Mouse (Mus musculus) neural tube, embryonic 13.5 days (tissue): ENCODE data around the gene Sco2. TPM values are rescaled to one million over a fixed set of nuclear protein-coding genes. Genes with fewer than 3 reads are reported as not detected.

ENCODE experiments used
- ATAC-seq: fragments of 200-750 bp; cut with Nextera tagmentation; 2 replicates; pipeline ENCODE4 v1.8.0; 2017; ENCODE audit warnings: low read depth, mild to moderate bottlenecking, moderate TSS enrichment, moderate library complexity
- H3K27ac ChIP-seq: fragments of 300-500 bp; sonication (generic); replicated peaks from 2 replicates; pipeline ENCODE4 v1.5.1; 2015; ENCODE audit warnings: moderate library complexity, mild to moderate bottlenecking, inconsistent platforms
- H3K27me3 ChIP-seq: fragments of 300-500 bp; sonication (generic); 2 replicates; pipeline ENCODE4 v1.6.1; 2015; ENCODE audit warnings: mild to moderate bottlenecking, inconsistent platforms
- H3K36me3 ChIP-seq: fragments of 300-500 bp; sonication (generic); 2 replicates; pipeline ENCODE4 v1.6.1; 2015; ENCODE audit warnings: mild to moderate bottlenecking, inconsistent platforms
- H3K4me1 ChIP-seq: fragments of 300-500 bp; sonication (generic); replicated peaks from 2 replicates; pipeline ENCODE4 v1.6.1; 2015; ENCODE audit warnings: inconsistent platforms
- H3K4me2 ChIP-seq: fragments of 300-500 bp; sonication (generic); 2 replicates; pipeline ENCODE4 v1.6.1; 2015; ENCODE audit warnings: inconsistent platforms, mild to moderate bottlenecking, moderate library complexity
- H3K4me3 ChIP-seq: fragments of 300-500 bp; sonication (generic); 2 replicates; pipeline ENCODE4 v1.5.1; 2015; ENCODE audit warnings: mild to moderate bottlenecking, inconsistent platforms
- H3K9ac ChIP-seq: fragments of 300-500 bp; sonication (generic); 2 replicates; pipeline ENCODE4 v1.6.1; 2015; ENCODE audit warnings: moderate library complexity, mild to moderate bottlenecking, inconsistent platforms
- H3K9me3 ChIP-seq: fragments of 300-500 bp; sonication (generic); 2 replicates; pipeline ENCODE4 v1.6.1; 2016; ENCODE audit warnings: inconsistent platforms
- WGBS: fragments of 180-500 bp; shearing (Covaris S2); methylation state at CpG from one replicate; pipeline ENCODE4 v1.1.7; 2015; 5-methylcytosine and 5-hydroxymethylcytosine counted together
- polyA plus RNA-seq: library from polyadenylated mRNA; unstranded; fragments of >200 nt; fragmentation: Nextera tagmentation; extraction: Ambion mirVana; gene quantifications from 2 replicates; pipeline ENCODE4 v1.2.1, GENCODE M21; 2015

The Sco2 gene
- polyA plus RNA-seq: 10.9 and 11.3 TPM in 2 replicates

DNA sequence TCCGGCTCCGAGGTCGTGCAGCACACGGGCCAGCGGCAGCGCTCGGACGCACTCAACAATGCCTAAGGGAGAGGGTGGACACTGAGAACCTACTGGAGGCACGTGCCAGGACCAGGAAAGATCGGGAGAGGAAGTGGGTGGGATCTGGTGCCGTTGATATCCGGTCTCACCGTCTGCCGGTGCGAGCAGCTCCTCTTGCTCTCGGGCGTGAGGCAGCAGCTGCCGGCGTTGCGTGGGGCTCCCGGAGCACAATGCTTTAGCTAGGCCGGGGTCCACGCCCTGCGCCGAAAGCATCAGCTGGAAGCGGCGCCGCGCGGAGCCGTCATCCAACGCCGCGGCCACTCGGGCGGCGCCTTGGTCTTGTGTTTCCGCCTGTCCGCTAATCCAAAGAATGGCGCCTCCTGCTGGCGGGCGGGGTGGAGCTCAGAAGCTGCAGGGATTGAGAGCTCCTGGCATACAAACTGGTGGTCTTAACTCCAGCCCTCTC lies at the start of gene Sco2:
TSS of gene Sco2 (minus strand) at position 85 of the 487 bp plus-strand sequence.
- Histone ChIP-seq H3K4me1 (peaks cover 32% of the 10 kb centered on the region), H3K9ac (peak within 1 kb of the TSS; percentile 80), H3K36me3 (peaks cover 40% of the 10 kb centered on the region), H3K4me2 (peak within 1 kb of the TSS; percentile 73), H3K27me3 (peaks cover 38% of the 10 kb centered on the region), H3K9me3 (no peaks in the 10 kb centered on the region), H3K4me3 (peak within 1 kb of the TSS; percentile 62), H3K27ac (peak within 1 kb of the TSS; percentile 94)
- under 1% methylated on average over 42 of the region's 42 CpGs for WGBS
- ATAC-seq: peak; percentile 88

DNA sequence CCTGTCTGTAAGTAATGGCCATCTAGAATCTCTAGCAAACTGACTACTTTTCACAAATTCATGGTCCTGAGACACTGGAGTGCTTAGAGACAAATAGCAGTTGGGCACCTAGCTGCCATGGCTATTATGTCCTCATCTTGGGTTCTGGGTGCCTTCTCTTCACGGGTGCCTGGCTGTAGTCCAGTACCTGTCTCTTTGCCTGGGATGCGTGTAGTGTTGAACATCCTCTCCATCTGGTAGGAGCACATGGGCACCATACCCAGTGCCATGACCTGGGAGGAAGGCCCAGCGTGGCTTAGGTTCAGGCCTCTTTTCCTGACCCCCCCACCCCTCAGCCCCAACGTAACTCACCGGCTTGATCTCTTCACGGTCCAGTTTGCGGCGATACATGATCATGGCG lies 48.3 kb upstream of the Sco2 start:
- WGBS: 93% methylated on average over 9 of the region's 9 CpGs
- H3K27ac ChIP-seq: no peak overlapping the region
- H3K9me3 ChIP-seq: no peaks in the 10 kb centered on the region
- H3K27me3 ChIP-seq: no peaks in the 10 kb centered on the region
- H3K4me3 ChIP-seq: no peak overlapping the region
- H3K36me3 ChIP-seq: peaks cover 84% of the 10 kb centered on the region
- no peak overlapping the region for H3K9ac ChIP-seq
- no peak for ATAC-seq
- 0 out of 2 replicates have a peak, but pooled peaks cover 2% of the 10 kb centered on the region for H3K4me1 ChIP-seq
- no peak overlapping the region for H3K4me2 ChIP-seq

DNA sequence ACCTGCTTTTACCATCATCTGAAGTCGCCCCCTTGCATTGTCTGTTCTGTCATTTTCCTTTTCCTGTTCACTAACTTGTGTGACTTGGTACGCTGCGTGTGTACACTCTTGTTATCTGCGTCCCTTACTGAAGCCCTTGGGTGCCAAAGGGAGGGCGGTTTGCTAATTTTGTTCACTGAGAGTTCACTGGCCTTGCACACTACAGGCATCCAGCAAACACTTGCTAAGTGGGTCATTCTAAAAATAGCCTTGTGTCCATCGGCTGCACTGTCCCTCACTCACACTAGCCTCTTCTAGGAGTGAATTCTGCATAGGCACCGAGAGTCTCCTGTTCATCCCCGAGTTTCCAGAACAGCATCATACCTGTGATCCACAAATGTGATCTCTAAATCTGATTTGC lies 41.6 kb upstream of the Sco2 start:
- H3K9me3 ChIP-seq: no peaks in the 10 kb centered on the region
- H3K4me1 ChIP-seq: no peaks in the 10 kb centered on the region
- no peak for ATAC-seq
- no peaks in the 10 kb centered on the region for H3K27me3 ChIP-seq
- no peak overlapping the region for H3K27ac ChIP-seq
- H3K4me2 ChIP-seq: no peak overlapping the region
- 93% methylated on average over 8 of the region's 8 CpGs for WGBS
- peaks cover 42% of the 10 kb centered on the region for H3K36me3 ChIP-seq
- no peak overlapping the region for H3K4me3 ChIP-seq
- no peak overlapping the region for H3K9ac ChIP-seq

DNA sequence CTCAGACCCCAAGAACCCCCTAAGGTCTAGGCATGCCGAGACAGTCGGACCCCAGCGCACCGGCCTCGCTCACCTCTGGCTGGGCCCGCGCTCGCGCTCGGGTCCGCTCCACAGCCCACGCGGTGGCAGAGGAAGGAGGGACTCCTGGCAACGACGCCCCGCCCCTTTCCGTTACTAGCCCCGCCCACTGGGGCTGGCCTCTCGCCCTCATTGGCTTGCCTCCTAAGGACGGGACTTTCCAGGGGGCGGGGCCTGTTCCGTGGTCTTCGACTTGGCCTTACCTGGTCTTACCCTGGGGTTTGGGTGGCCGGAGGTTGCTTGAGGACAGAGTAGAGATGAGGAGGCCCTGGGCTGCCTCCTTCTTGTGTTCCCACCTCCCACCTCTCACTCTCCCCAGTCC lies 36.5 kb upstream of the Sco2 start, which contains the start of gene Syce3:
TSS of gene Syce3 (minus strand) at position 386 of the 400 bp plus-strand sequence.
- 82% methylated on average over 24 of the region's 24 CpGs for whole genome bisulfite sequencing
- H3K9ac ChIP-seq: no peak within 1 kb of the TSS
- no peaks in the 10 kb centered on the region for H3K36me3 ChIP-seq
- peaks cover 16% of the 10 kb centered on the region; the same call in 1 of the 2 replicates for H3K9me3 ChIP-seq
- no peak for ATAC-seq
- H3K27me3 ChIP-seq: no peaks in the 10 kb centered on the region
- no peak within 1 kb of the TSS for H3K4me2 ChIP-seq
- H3K4me3 ChIP-seq: no peak within 1 kb of the TSS
- no peak within 1 kb of the TSS for H3K27ac ChIP-seq
- H3K4me1 ChIP-seq: no peaks in the 10 kb centered on the region

DNA sequence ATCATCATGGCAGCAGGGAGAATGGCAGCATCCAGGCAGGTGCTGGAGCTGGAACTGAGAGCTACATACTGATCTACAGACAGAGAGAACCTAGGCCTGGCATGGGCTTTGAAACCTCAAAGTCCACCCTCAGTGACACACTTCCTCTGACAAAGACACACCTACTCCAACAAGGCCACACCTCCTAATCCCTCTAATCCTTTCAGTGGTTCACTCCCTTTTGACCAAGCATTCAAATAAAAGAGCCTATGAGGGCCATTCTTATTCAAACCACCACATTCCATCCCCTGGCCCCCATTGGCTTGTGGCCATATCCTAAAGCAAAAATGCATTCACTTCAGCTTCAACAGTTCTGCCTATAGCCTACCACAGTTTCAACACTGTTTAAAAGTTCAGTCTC lies 33.0 kb upstream of the Sco2 start:
- Histone ChIP-seq H3K4me3 (no peak overlapping the region), H3K9ac (no peak overlapping the region), H3K36me3 (no peaks in the 10 kb centered on the region), H3K27ac (no peak overlapping the region), H3K4me1 (no peaks in the 10 kb centered on the region), H3K27me3 (no peaks in the 10 kb centered on the region), H3K9me3 (peaks cover 16% of the 10 kb centered on the region; the same call in 1 of the 2 replicates), H3K4me2 (no peak overlapping the region)
- ATAC-seq: no peak

DNA sequence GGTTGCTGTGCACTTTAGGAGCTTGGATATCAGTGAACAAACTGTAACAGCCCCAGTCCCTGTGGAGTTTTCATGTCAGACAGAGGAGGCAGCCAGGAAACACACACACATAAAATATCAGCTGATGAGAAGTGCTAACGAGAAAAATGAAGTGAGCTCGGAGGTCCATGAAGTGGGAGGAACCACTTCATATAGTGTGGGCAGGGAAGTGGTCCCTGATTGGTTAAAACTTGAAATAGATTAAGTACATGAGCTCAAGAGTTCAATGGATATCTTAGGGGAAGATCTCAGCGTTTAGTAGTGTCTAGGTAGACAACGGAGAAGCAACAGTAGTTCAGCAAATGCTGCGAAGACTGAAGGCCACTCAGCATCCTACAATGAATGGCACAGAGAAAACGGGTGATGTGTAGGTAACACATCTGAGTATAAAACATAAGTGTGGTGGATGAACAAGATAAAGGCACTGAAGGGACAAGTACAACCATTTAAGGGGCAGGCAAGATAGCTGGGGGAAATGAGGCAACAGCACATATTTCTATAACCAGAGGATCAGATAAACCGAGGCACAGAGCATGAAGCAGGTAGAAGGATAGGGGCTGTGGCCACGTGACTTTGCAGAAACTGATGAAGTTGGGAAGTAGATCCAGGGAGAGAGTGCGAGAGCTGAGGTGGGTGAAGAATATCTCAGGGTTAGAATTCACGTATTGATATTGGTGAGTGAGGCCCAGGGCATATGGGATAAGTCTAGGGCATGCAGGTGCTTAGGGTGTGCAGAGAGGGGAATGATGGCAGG lies 31.4 kb upstream of the Sco2 start:
- Histone ChIP-seq H3K9me3 (peaks cover 16% of the 10 kb centered on the region; the same call in 1 of the 2 replicates), H3K27me3 (no peaks in the 10 kb centered on the region), H3K4me3 (no peak overlapping the region), H3K9ac (no peak overlapping the region), H3K4me2 (no peak overlapping the region), H3K27ac (no peak overlapping the region), H3K4me1 (no peaks in the 10 kb centered on the region), H3K36me3 (no peaks in the 10 kb centered on the region)
- 84% methylated on average over 10 of the region's 10 CpGs for WGBS
- ATAC-seq: no peak

DNA sequence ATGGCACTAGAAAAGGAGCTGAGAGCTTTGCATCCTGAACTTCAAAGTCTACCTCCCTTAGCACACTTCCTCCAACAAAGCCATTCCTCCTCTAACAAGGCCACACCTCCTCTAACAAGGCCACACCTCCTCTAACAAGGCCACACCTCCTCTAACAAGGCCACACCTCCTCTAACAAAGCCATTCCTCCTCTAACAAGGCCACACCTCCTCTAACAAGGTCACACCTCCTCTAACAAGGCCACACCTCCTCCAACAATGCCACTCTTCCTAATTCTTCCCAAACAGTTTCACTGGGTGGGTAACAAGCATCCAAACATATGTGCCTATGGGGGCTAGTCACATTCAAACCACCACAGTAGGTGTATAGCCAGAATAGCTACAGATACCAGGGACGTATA lies 28.8 kb upstream of the Sco2 start:
- H3K9me3 ChIP-seq: peaks cover 7% of the 10 kb centered on the region; the same call in 1 of the 2 replicates
- no peak overlapping the region for H3K27ac ChIP-seq
- H3K9ac ChIP-seq: no peak overlapping the region
- 90% methylated on average over 1 of the region's 1 CpGs for WGBS
- H3K36me3 ChIP-seq: no peaks in the 10 kb centered on the region
- no peak overlapping the region for H3K4me2 ChIP-seq
- ATAC-seq: no peak
- no peaks in the 10 kb centered on the region for H3K4me1 ChIP-seq
- no peak overlapping the region for H3K4me3 ChIP-seq
- no peaks in the 10 kb centered on the region for H3K27me3 ChIP-seq

DNA sequence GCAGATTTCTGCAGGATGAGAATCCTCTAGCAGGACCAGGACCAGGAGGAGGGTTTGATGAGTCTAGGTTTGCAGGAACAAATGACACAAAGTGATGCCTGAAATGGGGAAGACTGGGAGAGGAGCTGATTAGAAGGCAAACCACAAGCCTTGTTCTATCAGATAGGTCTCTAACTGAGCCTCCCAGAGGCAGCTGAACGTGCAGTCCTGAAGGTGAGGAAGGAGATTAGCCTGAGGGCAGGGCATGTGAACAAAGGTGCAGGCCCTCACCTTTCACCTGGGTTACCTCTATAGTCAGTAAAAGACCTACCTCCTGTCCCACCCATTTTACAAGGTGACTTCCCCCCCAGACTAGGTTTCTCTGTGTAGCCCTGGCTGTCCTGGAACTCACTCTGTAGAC lies 26.1 kb upstream of the Sco2 start:
- 82% methylated on average over 1 of the region's 1 CpGs for WGBS
- H3K36me3 ChIP-seq: no peaks in the 10 kb centered on the region
- H3K9ac ChIP-seq: no peak overlapping the region
- H3K4me1 ChIP-seq: no peaks in the 10 kb centered on the region
- H3K27me3 ChIP-seq: no peaks in the 10 kb centered on the region
- ATAC-seq: no peak
- H3K9me3 ChIP-seq: no peaks in the 10 kb centered on the region
- H3K27ac ChIP-seq: no peak overlapping the region
- no peak overlapping the region for H3K4me3 ChIP-seq
- no peak overlapping the region for H3K4me2 ChIP-seq

DNA sequence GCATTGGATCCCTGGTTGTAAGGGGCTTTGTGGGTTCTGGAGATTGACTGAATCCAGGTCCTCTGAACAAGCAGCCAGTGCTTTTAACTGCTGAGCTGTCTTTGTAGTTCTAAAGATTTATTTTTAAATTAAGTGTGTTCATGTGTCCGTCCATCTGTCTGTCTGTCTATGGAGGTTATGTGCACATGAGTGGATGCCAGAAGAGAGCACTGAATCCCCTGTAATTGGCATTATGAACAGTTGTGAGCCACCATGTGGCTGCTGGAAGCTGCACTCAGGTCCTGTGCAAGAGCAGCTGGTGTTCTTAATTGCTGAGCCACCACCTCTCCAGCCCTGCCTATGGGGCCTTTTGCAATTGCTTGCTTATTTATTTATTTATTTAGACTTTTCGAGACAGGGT lies 24.5 kb upstream of the Sco2 start:
- Histone ChIP-seq H3K27ac (no peak overlapping the region), H3K36me3 (no peaks in the 10 kb centered on the region), H3K9ac (no peak overlapping the region), H3K27me3 (no peaks in the 10 kb centered on the region), H3K4me2 (no peak overlapping the region), H3K4me1 (no peaks in the 10 kb centered on the region), H3K4me3 (no peak overlapping the region), H3K9me3 (no peaks in the 10 kb centered on the region)
- ATAC-seq: no peak
- whole genome bisulfite sequencing: 76% methylated on average over 2 of the region's 2 CpGs

DNA sequence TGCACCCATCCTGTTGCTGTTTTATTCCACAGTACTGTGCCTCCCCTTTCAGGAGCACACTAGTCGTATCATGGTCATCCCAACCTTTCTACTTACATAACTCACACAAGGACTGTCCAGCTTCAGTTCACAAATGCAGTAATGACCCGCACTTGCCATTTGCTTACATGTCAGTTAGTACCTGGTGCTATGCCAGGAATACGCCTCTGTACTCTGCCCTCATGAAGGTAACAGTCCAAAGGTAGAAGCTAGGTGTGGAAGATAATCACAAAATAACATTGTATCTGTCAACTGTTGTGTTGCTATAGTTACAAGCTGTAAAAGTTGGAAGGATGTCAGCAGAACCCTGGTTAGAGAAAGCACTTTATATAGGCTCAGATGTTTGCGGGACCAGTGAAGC lies 23.2 kb upstream of the Sco2 start:
- Histone ChIP-seq H3K4me2 (no peak overlapping the region), H3K9ac (no peak overlapping the region), H3K27ac (no peak overlapping the region), H3K36me3 (no peaks in the 10 kb centered on the region), H3K4me3 (no peak overlapping the region), H3K4me1 (no peaks in the 10 kb centered on the region), H3K9me3 (no peaks in the 10 kb centered on the region), H3K27me3 (no peaks in the 10 kb centered on the region)
- no peak for ATAC-seq
- WGBS: 87% methylated on average over 4 of the region's 4 CpGs

DNA sequence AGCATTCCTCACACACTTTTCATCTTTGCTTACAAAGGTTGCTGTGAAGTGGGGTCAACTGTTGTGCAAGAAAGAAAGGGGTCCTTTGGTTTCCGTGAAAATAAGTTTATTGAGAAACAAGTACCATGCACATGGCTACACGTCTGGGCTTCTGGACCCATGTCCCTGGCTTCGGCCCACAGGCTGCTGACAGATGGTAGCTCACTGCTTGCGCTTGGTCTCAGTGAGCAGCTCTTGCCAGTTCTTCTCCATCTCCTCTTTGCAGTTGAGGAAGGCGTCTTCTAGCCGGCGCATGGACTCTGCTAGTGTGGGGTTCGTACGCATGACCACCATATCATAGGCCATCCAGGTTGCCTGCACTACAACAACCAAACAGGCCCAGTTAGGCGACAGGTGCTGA lies 16.4 kb upstream of the Sco2 start:
- no peak overlapping the region for H3K27ac ChIP-seq
- no peaks in the 10 kb centered on the region for H3K9me3 ChIP-seq
- no peak overlapping the region for H3K4me2 ChIP-seq
- no peaks in the 10 kb centered on the region for H3K36me3 ChIP-seq
- no peak for ATAC-seq
- WGBS: 93% methylated on average over 10 of the region's 10 CpGs
- H3K4me3 ChIP-seq: no peak overlapping the region
- H3K9ac ChIP-seq: no peak overlapping the region
- H3K4me1 ChIP-seq: no peaks in the 10 kb centered on the region
- H3K27me3 ChIP-seq: 0 out of 2 replicates have a peak, but pooled peaks cover 2% of the 10 kb centered on the region

DNA sequence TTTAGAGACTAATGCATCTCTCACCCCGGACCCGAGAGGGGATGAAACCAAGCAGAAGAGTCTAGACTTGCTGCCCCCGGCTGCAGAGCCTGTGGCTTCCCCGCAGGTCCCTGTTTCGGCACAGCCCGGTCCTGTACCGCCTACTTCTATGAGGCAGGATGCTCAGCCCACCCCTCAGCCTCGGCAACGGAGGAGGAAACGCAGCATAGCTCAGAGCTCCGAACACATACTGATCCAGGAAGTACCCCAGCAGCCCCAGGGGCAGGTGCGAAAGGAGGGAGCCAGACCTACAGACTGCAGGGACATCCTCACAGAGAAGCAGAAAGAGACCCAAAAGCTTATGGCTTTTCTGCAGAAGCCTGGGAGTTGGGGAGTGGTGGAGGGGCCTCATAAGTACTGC lies 13.5 kb upstream of the Sco2 start:
- no peak for ATAC-seq
- H3K4me3 ChIP-seq: no peak overlapping the region
- WGBS: 53% methylated on average over 12 of the region's 12 CpGs
- peaks cover 10% of the 10 kb centered on the region; the same call in 1 of the 2 replicates for H3K27me3 ChIP-seq
- H3K4me1 ChIP-seq: no peaks in the 10 kb centered on the region
- H3K27ac ChIP-seq: no peak overlapping the region
- H3K9me3 ChIP-seq: no peaks in the 10 kb centered on the region
- no peak overlapping the region for H3K9ac ChIP-seq
- no peaks in the 10 kb centered on the region for H3K36me3 ChIP-seq
- no peak overlapping the region for H3K4me2 ChIP-seq
